Mouse (Mus musculus): ENCODE data around the gene Spindoc. TPM values are rescaled to one million over a fixed set of nuclear protein-coding genes. Genes with fewer than 3 reads are reported as not detected.
A peak's percentile ranks its signal among the peaks of the same experiment; 100 is the strongest.

Gene Spindoc
- polyA plus RNA-seq, 1 experiment from 2014 or later, result 2.2 TPM

DNA sequence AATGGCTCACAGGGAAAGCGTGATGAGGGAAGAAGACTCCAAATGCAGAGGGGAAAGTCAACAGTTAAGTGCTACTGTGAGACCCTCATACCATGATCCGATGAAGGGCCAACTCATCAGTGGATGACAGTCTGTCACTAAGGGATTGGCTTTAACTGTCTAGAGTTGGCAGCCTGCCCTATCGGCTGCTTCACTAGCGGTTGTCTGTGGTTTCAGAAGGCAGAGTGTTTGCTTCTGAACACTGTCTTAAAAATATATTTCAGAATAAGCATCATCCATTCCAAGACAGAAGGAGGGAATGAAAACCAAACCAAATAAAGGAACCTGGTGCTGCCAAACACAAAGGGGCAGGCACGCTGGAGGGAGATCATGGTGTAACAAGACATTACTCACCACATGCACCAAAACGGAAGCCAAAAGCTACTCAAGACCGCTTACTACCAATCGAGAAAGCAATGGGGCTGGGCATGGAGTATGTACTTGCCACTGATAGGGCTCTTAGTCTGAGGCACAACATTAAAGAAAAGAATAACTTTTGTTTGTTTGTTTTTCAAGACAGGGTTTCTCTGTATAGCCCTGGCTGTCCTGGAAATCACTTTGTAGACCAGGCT lies 67.7 kb downstream of the Spindoc start:
- Histone ChIP-seq H3K9me3 (ENCODE audit: low read length) (no peaks in the 10 kb centered on the region), H3K36me3 (replicated peaks; ENCODE audit: insufficient read depth, low read length) (no peaks in the 10 kb centered on the region), H3K9ac (replicated peaks) (no peak overlapping the region), H3K4me3 (ENCODE audit: low read depth, low read length) (no peak overlapping the region), H3K27me3 (ENCODE audit: insufficient read depth, low read length) (no peaks in the 10 kb centered on the region), H3K4me2 (ENCODE audit: low read depth, low read length) (no peak overlapping the region), H3K27ac (ENCODE audit: low read depth) (no peak overlapping the region), H3K4me1 (ENCODE audit: insufficient read depth) (peaks cover 52% of the 10 kb centered on the region)
- WGBS (ENCODE audit: insufficient replicate concordance), result 48% methylated on average over 8 of the region's 8 CpGs
- TF ChIP-seq EP300 (IDR thresholded peaks at IDR 0.05; ENCODE audit: low read depth), result no peak
- no peak for TF ChIP-seq CTCF (IDR thresholded peaks at IDR 0.05; ENCODE audit: low read depth)
- DNase-seq (no peak), ATAC-seq (no peak)

- H3K4me2 ChIP-seq (ENCODE audit: low read depth, low read length), result no peak overlapping the region
- ATAC-seq, result no peak
- 70% methylated on average over 2 of the region's 2 CpGs for WGBS (ENCODE audit: insufficient replicate concordance)
- peaks cover 64% of the 10 kb centered on the region for H3K4me1 ChIP-seq (ENCODE audit: insufficient read depth)
- TF ChIP-seq CTCF (IDR thresholded peaks at IDR 0.05; ENCODE audit: low read depth) (no peak), EP300 (IDR thresholded peaks at IDR 0.05; ENCODE audit: low read depth) (no peak)
- DNase-seq, result no peak
- H3K4me3 ChIP-seq (ENCODE audit: low read depth, low read length), result no peak overlapping the region
- no peaks in the 10 kb centered on the region for H3K36me3 ChIP-seq (replicated peaks; ENCODE audit: insufficient read depth, low read length)
- no peak overlapping the region for H3K9ac ChIP-seq (replicated peaks)
- H3K27me3 ChIP-seq (ENCODE audit: insufficient read depth, low read length), result no peaks in the 10 kb centered on the region
- no peaks in the 10 kb centered on the region for H3K9me3 ChIP-seq (ENCODE audit: low read length)
- H3K27ac ChIP-seq (ENCODE audit: low read depth), result no peak overlapping the region
Observed at GRCm38 (mm10) chr19:7313660-7314059, 69.1 kb downstream of the Spindoc start.

DNA sequence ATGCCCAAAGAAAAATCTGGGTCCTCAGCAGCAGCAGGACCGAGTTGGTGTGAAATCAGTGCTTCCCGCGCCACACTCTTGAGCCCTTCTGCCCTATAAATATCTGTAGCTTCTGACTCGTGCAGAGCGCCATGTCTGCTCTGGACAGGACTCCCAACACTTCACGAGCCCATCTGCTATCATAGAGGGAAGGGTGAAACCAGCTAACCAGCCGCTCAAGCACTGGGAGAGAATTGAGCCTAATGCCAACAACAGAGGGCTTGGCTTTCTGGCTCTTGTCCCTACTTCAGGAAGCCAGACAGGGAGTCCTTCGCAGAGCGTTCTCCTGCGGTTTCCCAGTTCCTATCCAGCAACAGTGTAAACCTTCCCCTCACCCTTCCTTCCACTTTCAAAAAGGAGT lies 71.5 kb downstream of the Spindoc start:
- Histone ChIP-seq H3K4me1 (ENCODE audit: insufficient read depth) (peaks cover 85% of the 10 kb centered on the region), H3K36me3 (replicated peaks; ENCODE audit: insufficient read depth, low read length) (no peaks in the 10 kb centered on the region), H3K4me2 (ENCODE audit: low read depth, low read length) (peak overlapping the region; percentile 16; the same call in 1 of the 2 replicates), H3K9ac (replicated peaks) (no peak overlapping the region), H3K27me3 (ENCODE audit: insufficient read depth, low read length) (no peaks in the 10 kb centered on the region), H3K4me3 (ENCODE audit: low read depth, low read length) (no peak overlapping the region), H3K27ac (ENCODE audit: low read depth) (peak overlapping the region; percentile 64), H3K9me3 (ENCODE audit: low read length) (no peaks in the 10 kb centered on the region)
- ATAC-seq (no peak), DNase-seq (no peak)
- 26% methylated on average over 10 of the region's 10 CpGs for WGBS (ENCODE audit: insufficient replicate concordance)
- no peak for TF ChIP-seq EP300 (IDR thresholded peaks at IDR 0.05; ENCODE audit: low read depth)
- TF ChIP-seq CTCF (IDR thresholded peaks at IDR 0.05; ENCODE audit: low read depth), result no peak

DNA sequence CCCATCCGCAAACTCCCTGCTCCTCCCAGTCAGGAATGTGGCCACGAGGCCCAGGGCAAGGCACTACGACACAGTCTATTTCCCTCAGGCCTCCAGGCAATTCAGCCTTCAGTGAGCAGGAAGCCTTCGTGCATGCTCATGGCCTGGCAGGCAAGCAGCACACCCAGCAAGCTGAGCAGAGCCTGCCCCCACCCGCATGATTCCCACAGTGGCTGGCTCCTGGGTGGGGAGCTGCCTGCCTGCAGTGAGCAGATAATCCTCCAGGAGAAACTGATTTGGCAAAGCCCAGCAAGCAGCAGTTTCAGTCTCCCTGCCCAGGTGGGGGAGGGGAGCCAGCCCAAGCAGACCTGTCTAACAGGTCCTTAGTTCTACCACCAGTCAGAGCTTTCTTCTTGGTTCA lies 72.1 kb downstream of the Spindoc start:
- Histone ChIP-seq H3K9ac (replicated peaks) (0 out of 2 replicates have a peak overlapping the region, but pooled peaks have one; percentile 19), H3K36me3 (replicated peaks; ENCODE audit: insufficient read depth, low read length) (no peaks in the 10 kb centered on the region), H3K4me1 (ENCODE audit: insufficient read depth) (peaks cover 83% of the 10 kb centered on the region), H3K9me3 (ENCODE audit: low read length) (no peaks in the 10 kb centered on the region), H3K27ac (ENCODE audit: low read depth) (peak overlapping the region; percentile 64), H3K4me3 (ENCODE audit: low read depth, low read length) (no peak overlapping the region), H3K27me3 (ENCODE audit: insufficient read depth, low read length) (no peaks in the 10 kb centered on the region), H3K4me2 (ENCODE audit: low read depth, low read length) (peak overlapping the region; percentile 16; the same call in 1 of the 2 replicates)
- 32% methylated on average over 5 of the region's 5 CpGs for WGBS (ENCODE audit: insufficient replicate concordance)
- peak; percentile 68 for DNase-seq
- peak; percentile 63 for ATAC-seq
- TF ChIP-seq EP300 (IDR thresholded peaks at IDR 0.05; ENCODE audit: low read depth) (peak; percentile 77), CTCF (IDR thresholded peaks at IDR 0.05; ENCODE audit: low read depth) (peak; percentile 28)

GRCm38 (mm10) chr19:7309738-7310330 lies 73.0 kb downstream of the Spindoc start:
- Histone ChIP-seq H3K9ac (replicated peaks) (no peak overlapping the region), H3K4me2 (ENCODE audit: low read depth, low read length) (no peak overlapping the region), H3K4me1 (ENCODE audit: insufficient read depth) (peaks cover 82% of the 10 kb centered on the region), H3K27me3 (ENCODE audit: insufficient read depth, low read length) (no peaks in the 10 kb centered on the region), H3K4me3 (ENCODE audit: low read depth, low read length) (no peak overlapping the region), H3K27ac (ENCODE audit: low read depth) (peak overlapping the region; percentile 34; the same call in 1 of the 2 replicates), H3K9me3 (ENCODE audit: low read length) (no peaks in the 10 kb centered on the region), H3K36me3 (replicated peaks; ENCODE audit: insufficient read depth, low read length) (no peaks in the 10 kb centered on the region)
- DNase-seq, result no peak
- no peak for ATAC-seq
- 49% methylated on average over 2 of the region's 2 CpGs for WGBS (ENCODE audit: insufficient replicate concordance)
- TF ChIP-seq EP300 (IDR thresholded peaks at IDR 0.05; ENCODE audit: low read depth) (no peak), CTCF (IDR thresholded peaks at IDR 0.05; ENCODE audit: low read depth) (no peak)

DNA sequence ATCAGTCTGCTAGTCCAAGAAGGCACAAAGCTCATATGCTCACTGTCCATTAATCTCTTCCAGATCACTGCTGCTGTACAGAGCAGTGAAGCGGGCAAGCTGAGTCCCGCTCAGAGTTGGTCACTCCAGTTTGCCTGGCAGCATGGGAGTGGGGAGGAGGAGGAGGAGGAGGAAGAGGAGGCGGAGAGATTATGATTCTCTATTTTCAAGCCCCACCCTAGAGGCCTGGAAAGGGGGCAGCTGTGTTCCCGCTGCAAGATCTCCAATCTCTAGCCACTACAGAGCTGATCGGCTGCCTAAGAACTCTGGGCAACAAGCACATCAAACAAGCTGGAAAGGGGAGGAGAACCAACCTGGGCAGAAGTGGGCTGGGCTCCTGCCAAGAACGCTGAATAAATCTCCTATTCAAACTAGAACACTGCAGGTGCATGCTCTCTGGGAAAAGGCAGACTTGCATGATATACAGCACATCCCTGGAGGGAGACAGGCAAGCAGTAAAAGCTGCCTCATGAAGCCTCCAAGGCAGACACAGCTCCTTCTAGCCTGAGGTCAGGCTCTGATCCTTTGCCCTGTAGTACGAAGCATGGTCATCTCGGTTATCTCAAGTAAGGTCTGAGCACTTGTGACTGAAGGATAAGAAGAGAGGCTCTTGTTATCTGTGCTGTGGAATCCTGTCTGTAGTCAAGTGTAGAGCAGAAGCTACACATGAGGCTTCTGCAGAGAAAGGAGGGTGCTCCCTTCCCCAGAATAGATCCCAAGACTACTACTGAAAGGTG lies 74.6 kb downstream of the Spindoc start:
- Histone ChIP-seq H3K27ac (ENCODE audit: low read depth) (0 out of 2 replicates have a peak overlapping the region, but pooled peaks have one; percentile 2), H3K4me3 (ENCODE audit: low read depth, low read length) (no peak overlapping the region), H3K27me3 (ENCODE audit: insufficient read depth, low read length) (no peaks in the 10 kb centered on the region), H3K4me2 (ENCODE audit: low read depth, low read length) (peak overlapping the region; percentile 50), H3K36me3 (replicated peaks; ENCODE audit: insufficient read depth, low read length) (no peaks in the 10 kb centered on the region), H3K9ac (replicated peaks) (0 out of 2 replicates have a peak overlapping the region, but pooled peaks have one; percentile 17), H3K9me3 (ENCODE audit: low read length) (no peaks in the 10 kb centered on the region), H3K4me1 (ENCODE audit: insufficient read depth) (peaks cover 75% of the 10 kb centered on the region)
- 40% methylated on average over 8 of the region's 8 CpGs for WGBS (ENCODE audit: insufficient replicate concordance)
- no peak for DNase-seq
- peak; percentile 44; the same call in 1 of the 2 replicates for ATAC-seq
- TF ChIP-seq EP300 (IDR thresholded peaks at IDR 0.05; ENCODE audit: low read depth) (no peak), CTCF (IDR thresholded peaks at IDR 0.05; ENCODE audit: low read depth) (no peak)
